ENCODE assay signal across 10 mouse cellular contexts in the genomic region with DNA sequence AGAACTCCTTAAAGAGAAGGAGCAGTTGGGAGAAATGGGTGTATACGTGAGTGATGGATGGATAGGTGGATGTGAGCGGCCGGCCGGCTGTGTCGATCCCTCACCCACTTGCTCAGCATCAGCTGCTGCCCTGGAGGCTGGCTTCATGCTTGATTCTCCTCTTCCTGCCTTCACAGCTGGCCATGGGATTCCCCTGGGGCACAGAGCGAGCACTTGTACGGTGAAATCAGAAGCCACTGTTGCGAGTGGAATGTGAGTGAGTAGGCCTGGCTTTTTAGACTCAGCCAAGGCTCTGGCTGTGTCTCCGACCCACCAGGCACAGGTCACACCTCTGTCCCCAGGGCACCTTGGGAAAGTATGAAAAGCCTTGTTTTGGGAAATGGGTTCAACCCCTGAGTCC. TPM values are rescaled to one million over a fixed set of nuclear protein-coding genes. Genes with fewer than 3 reads are reported as not detected.
A peak's percentile ranks its signal among the peaks of the same experiment; 100 is the strongest.
DNase-seq lines count a peak whose midpoint lies in the region; ATAC-seq lines count a peak whose summit lies in the region.
"Had no signal": no experiment of that assay in that cellular context is flagged by ENCODE, and none has a peak within 500 bp of the region (broad histone marks: within the 10 kb centered on the region; RNA-seq: fewer than 3 reads in every experiment).

No protein-coding gene starts in this region.

- no peaks in the 10 kb centered on the region for H3K9me3 ChIP-seq in embryonic facial prominence, embryonic 11.5 days (replicated peaks; ENCODE audit: control insufficient read depth, low read length)

- no peak overlapping the region for H3K9ac ChIP-seq in embryonic facial prominence, embryonic 11.5 days (replicated peaks; ENCODE audit: low read length)

- no peak overlapping the region for H3K4me2 ChIP-seq in embryonic facial prominence, embryonic 11.5 days (ENCODE audit: low read depth, low read length)

- ATAC-seq in embryonic facial prominence, embryonic 11.5 days (replicated peaks; ENCODE audit: insufficient number of reproducible peaks, low FRiP score, low TSS enrichment, low read depth) = no peak

- 0 out of 2 replicates have a peak overlapping the region, but pooled peaks have one; percentile 7 for H3K27ac ChIP-seq in embryonic facial prominence, embryonic 11.5 days (replicated peaks; ENCODE audit: low read depth, low read length)

- no peaks in the 10 kb centered on the region for H3K36me3 ChIP-seq in embryonic facial prominence, embryonic 11.5 days (replicated peaks; ENCODE audit: control insufficient read depth, insufficient read depth, low read depth, low read length)

- peaks cover 1% of the 10 kb centered on the region for H3K4me1 ChIP-seq in embryonic facial prominence, embryonic 11.5 days (ENCODE audit: control insufficient read depth, insufficient read depth, low read length)

- H3K27me3 ChIP-seq in embryonic facial prominence, embryonic 11.5 days (ENCODE audit: control insufficient read depth, insufficient read depth, low read length) = no peaks in the 10 kb centered on the region

- H3K4me3 ChIP-seq in embryonic facial prominence, embryonic 11.5 days (ENCODE audit: low read depth, low read length) = no peak overlapping the region

- intact Hi-C loops in left cerebral cortex, postnatal 14 days (cut with DNase I) = no loop called here
- intact Hi-C loops in left cerebral cortex, postnatal 36 days (cut with DNase I) = no loop called here

- WGBS in embryonic facial prominence, embryonic 11.5 days = 29% methylated on average over 9 of the region's 9 CpGs

- peak; percentile 21 to 32 for DNase-seq in spleen, adult 18-20 months
- DNase-seq in spleen, postnatal 4 days (ENCODE audit: low spot score in 2 of 2) = no peak
- peak; percentile 61 for DNase-seq in embryonic facial prominence, embryonic 11.5 days (ENCODE audit: low spot score)
- DNase-seq in heart, postnatal 4 days = peak; percentile 49
- DNase-seq in skeletal muscle tissue, adult 2 months (ENCODE audit: low read depth, low spot score) = peak; percentile 65
- DNase-seq in left cerebral cortex, postnatal 14 days (ENCODE audit: low spot score in 2 of 2) = no peak
- no peak for DNase-seq in urinary bladder, postnatal 4 days (ENCODE audit: low spot score in 2 of 2)
- DNase-seq in left cerebral cortex, postnatal 36 days (ENCODE audit: low spot score in 2 of 2) = no peak
- DNase-seq: lung, adult 2 months; thymus, adult 2 months had no signal

RNA-seq across cellular contexts. Expression of gene Ece1, which starts 20.6 kb away (rescaled TPM):
- 32.2 and 38.0 TPM in 2 replicates for polyA plus RNA-seq in embryonic facial prominence, embryonic 11.5 days (2014; fragmentation: Nextera tagmentation; extraction: Ambion mirVana)
- 100 to 1,000 TPM; 119 to 133 TPM for total RNA-seq in heart, postnatal 4 days (2021)
- total RNA-seq in left cerebral cortex, postnatal 14 days (2021) = 10 to 100 TPM; 80.9 to 84.3 TPM
- total RNA-seq in left cerebral cortex, postnatal 36 days (2021) = 10 to 100 TPM; 80.5 to 83.0 TPM

Comparison
In these comparisons a context has a peak if more than half of its experiments do, and no peak if none do; other contexts are left out.
1. DNase-seq: peak in spleen, adult 18-20 months (2 of 2), embryonic facial prominence, embryonic 11.5 days (single experiment), heart, postnatal 4 days (single experiment) and skeletal muscle tissue, adult 2 months (single experiment); none in spleen, postnatal 4 days (0 of 2), left cerebral cortex, postnatal 14 days (0 of 2), urinary bladder, postnatal 4 days (0 of 2) and left cerebral cortex, postnatal 36 days (0 of 2).